Mouse (Mus musculus): Measurements from ENCODE around the gene Sart3.

- TF ChIP-seq POLR2A (IDR thresholded peaks at IDR 0.05; ENCODE audit: insufficient read depth, low read depth, low read length) (no peak), CTCF (IDR thresholded peaks at IDR 0.05) (no peak), EP300 (IDR thresholded peaks at IDR 0.05; ENCODE audit: insufficient read depth, low read depth, low read length) (no peak)
These were observed 59.4 kb downstream of the Sart3 start for GRCm38 (mm10) chr5:113712861-113713260.
